Mouse (Mus musculus) pancreas, adult 10 weeks (tissue): Measurements from ENCODE around the gene Mageb3. TPM values are rescaled to one million over a fixed set of nuclear protein-coding genes. Genes with fewer than 3 reads are reported as not detected.

Source experiments
- polyA plus RNA-seq: library from polyadenylated mRNA; stranded (reverse); fragments of 350-450 nt; fragmentation: Illumina TruSeq; extraction: RNeasy Lipid Tissue Mini Kit (QIAGEN cat#74804); gene quantifications from one replicate; pipeline ENCODE4 v1.2.3, GENCODE M21; 2015; ENCODE audit warnings: low read depth, low replicate concordance; ENCODE audit not compliant: insufficient read depth

The Mageb3 gene
- polyA plus RNA-seq = not detected

GRCm38 (mm10) chr2:121955765-121956223, at the start of gene Mageb3, which contains the start of gene Ctdspl2:
Mageb3 (minus strand) TSS chr2:121956092.
Ctdspl2 (plus strand) TSS chr2:121956001.

Other genes with a start within 250 kb of the Mageb3 start
- gene Frmd5, start 149.0 kb downstream of the Mageb3 start, polyA plus RNA-seq = 1.0 TPM
- 4.0 TPM for gene Casc4, start 89.1 kb downstream of the Mageb3 start, polyA plus RNA-seq
- gene Ctdspl2, start 91 bp downstream of the Mageb3 start, polyA plus RNA-seq = 2.5 TPM
- gene Eif3j1, start 72.5 kb upstream of the Mageb3 start, polyA plus RNA-seq = 8.5 TPM
- gene Spg11, start 162.3 kb upstream of the Mageb3 start, polyA plus RNA-seq = 2.7 TPM
- 330 TPM for gene B2m, start 191.6 kb upstream of the Mageb3 start, polyA plus RNA-seq
- gene Trim69, start 204.6 kb upstream of the Mageb3 start, polyA plus RNA-seq = not detected
- not detected for gene Patl2, start 230.1 kb upstream of the Mageb3 start, polyA plus RNA-seq
- not detected for gene Terb2, start 230.2 kb upstream of the Mageb3 start, polyA plus RNA-seq